Mouse (Mus musculus): ENCODE data around the gene Pcsk6. TPM values are rescaled to one million over a fixed set of nuclear protein-coding genes. Genes with fewer than 3 reads are reported as not detected.

The Pcsk6 gene
- total RNA-seq, 2 experiments from 2014 or later = 62.8 to 69.7 TPM

DNA sequence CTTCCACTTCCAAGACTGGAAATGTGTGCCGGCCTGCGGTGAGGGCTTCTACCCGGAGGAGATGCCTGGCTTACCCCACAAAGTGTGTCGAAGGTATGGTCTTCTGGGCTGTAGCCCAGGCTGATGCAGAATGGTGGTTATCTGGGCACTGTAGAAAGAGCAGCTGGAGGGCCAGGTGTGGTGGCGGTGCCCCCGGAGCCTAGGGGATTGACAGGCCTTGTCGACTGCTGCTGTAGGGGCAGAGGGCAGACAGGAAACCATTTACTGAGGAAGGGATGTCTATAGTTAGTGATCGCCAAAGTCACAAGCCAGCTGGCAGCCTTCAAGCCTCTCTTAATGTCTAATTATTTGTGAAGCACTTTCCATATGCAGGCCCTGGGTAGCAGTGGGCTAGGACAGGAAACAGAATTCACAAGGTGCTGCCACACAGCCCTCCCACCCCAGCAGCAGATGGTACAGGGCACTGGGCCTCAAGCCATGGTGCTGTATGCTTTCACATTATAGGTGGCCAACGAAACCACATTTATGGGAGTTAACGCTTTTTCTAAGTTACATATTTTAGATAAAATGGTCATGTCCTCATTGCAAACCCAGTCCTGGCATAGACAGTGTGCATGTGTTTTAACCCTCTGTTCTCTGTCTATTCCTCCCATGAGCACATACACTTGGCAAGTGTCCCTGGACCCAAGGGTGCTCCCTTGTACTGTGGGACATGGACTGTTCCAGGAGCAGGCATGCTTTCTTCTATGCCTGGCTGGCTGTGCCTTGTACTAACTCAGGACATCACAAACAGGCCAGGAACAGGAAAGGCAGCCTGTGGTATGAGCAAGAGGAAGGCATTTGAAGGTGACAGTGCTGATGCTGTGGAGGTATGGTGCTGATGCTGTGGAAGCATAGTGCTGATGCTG is 182.3 kb downstream of the Pcsk6 start, which contains the start of gene Gm45213:
Gene Gm45213 (plus strand): TSS at position 51 of the 908 bp plus-strand sequence.
- intact Hi-C loops (cut with DNase I) = no loop called here
- DNase-seq = no peak

DNA sequence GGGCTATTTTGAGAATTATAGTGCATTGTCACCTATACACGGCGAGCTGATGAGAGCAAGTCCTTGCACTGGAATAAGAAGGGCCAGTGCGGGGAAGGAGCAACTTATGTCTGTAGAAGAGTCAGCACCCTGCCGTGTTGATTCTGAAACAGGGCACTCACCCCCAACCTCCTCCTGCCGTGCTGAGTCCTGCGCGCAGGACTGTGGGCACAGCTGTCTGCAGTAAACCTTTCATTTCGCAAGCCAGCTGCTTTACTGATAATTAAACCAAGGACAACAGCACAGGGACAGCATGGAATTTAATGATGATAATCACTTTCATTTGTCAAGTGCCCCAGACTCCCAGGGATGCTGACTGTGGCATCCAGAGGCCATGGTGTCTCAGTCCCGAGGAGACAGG is 183.1 kb downstream of the Pcsk6 start:
- no peak for DNase-seq
- intact Hi-C loops (cut with DNase I) = no loop called here

DNA sequence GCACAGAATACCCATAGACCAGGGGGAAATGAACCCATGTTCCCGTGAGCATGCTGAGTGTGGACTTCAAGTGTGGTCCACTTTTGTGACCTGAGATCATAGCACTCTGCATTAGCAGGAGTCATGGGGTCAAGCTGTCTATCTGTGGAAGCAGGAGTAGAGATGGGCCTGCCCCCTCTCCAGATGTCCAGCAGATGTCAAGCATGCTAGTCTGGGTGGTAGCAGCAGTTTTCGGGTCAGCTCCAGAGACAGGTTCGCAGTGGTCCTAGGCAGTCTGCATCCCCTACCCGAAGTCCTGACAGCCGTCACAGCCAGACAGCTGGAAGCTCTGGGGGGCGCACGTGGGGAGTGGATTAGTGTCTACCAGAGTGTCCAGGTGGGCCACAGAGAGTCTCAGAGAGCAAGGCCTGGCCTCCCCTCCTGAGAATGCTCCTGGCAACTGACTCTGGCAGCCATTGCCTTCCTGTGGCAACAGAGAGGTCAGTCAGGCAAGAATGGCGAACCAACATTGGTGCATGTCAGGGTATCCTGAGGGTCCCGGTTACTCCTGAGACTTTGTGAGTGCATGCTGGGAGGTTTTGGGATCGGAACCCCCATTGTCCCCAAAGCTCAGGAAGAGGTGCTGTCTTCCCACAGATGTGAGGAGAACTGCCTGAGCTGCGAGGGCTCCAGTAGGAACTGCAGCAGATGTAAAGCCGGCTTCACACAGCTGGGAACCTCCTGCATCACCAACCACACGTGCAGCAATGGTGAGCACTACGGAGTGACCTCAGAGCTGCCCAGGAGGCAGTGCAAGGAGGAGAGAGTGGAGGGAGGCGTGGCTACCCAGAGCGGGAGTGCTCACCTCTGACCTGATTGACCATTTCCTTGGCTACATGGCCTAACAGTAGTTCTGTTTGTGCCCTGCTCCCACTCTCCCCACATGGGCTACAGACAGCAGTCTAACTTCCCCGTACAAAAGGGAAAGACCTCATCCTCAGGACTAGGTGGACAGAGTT is 185.7 kb downstream of the Pcsk6 start:
- DNase-seq = no peak
- intact Hi-C loops (cut with DNase I) = no loop called here

DNA sequence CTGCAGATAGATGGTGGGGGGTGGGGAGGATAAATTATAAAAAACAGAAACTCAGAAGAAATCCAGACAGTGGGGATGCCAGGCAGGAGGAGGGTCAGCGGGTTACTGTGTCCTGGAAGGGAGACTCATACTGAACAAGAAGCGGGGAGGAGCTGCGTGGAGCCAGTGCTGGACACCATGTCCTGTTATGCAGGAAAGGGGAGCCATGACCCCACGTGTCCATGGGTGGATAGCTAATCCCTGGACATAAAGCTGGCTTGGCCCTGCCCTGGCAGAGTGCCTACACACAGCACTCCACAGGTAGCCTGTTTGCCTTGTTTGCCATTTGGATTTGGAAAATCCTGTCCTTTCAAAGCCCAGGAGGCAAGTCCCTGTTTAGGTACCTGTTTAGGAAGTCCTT is 186.4 kb downstream of the Pcsk6 start:
- intact Hi-C loops (cut with DNase I) = no loop called here
- no peak for DNase-seq

DNA sequence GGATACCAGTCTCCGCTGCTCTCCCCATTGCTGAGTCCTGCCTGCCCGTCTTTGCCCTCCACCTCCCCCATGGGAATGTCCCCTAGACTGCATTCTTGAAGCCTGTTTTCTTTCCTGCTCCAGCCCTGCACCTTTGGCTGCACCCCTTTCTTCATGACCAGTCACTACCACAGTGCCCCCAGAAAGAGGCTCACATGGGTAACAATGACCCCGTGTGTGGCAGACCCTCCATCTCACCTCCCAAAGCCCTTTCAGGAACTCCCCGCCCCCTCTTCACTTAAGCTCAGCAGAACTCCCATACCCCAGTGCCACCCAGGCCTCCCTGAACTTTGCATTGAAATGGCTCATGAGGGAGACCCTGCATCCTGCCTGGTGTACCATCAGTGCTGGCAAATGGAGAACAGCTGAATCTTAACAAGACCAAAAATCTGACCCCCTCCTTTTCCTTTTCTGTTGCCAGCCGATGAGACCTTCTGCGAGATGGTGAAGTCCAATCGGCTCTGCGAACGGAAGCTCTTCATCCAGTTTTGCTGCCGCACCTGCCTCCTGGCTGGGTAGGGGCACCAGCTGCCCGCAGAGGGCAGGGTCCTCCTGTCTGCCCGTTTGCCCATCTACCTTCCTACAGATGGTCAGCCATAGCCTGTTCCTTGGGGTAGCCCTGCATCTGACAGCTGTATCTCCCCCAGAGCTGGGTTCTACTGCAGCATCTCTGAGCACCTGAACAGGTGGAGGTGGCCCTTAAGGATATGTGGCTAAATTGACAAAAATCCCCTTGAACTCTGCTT is 187.1 kb downstream of the Pcsk6 start:
- intact Hi-C loops (cut with DNase I) = no loop called here
- no peak for DNase-seq

DNA sequence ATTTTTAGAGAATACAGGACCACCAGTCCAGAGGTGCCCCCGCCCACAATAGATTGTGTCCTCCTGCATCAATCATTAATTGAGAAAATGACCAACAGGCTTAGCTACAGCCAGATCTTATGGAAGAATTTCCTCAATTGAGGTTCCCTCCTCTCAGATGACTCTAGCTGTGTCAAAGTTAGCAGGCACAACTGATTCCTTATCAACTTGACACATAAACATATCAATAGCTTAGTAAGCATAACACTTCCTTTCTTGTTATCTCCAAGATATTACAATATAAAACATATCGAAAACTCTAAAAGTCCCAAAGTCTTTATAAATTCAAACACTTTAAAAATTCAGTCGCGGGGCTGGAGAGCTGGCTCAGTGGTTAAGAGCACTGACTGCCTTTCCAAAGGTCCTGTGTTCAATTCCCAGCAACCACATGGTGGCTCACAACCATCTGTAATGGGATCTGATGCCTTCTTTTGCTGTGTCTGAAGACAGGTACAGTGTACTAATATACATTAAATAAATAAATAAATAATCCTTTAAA is 192.5 kb downstream of the Pcsk6 start:
- DNase-seq = no peak
- intact Hi-C loops (cut with DNase I) = loop anchor here (2.0 kb wide), 1 partner anchor 349 kb away; no protein-coding TSS in a partner anchor

DNA sequence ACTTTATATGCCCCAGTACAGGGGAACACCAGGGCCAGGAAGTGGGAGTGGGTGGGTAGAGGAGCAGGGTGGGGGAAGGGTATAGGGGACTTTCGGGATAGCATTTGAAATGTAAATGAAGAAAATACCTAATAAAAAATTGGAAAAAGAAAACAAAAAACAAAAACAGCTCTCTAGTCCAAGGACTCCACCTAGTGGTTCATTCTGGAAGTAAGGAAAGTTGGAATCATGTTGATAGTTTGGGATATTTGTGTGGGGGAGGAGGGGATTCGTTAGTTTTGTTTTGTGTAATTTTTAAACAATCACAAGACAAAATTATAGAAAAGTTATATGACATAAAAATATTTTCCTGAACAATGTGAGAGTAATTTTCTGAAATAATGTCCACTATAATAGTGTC is 193.8 kb downstream of the Pcsk6 start:
- DNase-seq = peak in 1 of 2 experiments; percentile 25
- intact Hi-C loops (cut with DNase I) = loop anchor here (2.0 to 5.0 kb wide), 3 partner anchors 193 to 351 kb away; partner anchors contain the start of gene Pcsk6

DNA sequence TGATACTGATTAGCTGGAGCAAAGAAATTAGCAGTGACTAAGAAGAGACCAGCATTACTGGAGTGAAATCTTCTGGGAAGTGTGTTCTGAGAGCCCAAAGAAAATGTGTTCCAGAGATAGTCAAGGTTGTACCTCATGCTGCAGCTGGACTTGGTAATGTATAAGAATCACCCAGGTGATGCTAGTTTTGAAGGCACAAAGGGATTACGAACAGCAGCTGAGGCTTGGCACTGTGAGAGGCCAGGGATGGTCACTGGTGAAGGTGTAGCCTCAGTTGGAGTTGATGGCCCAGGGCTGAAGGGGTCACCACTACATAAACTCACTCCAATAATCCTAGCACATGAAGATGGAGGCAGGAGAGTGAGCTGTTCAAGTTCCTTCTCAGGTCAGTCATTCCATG is 197.2 kb downstream of the Pcsk6 start, which contains the start of gene Snrpa1:
Gene Snrpa1 (plus strand): TSS at position 301 of the 400 bp plus-strand sequence.
- intact Hi-C loops (cut with DNase I) = loop anchor here (5.0 kb wide), 2 partner anchors 196 to 286 kb away; partner anchors contain the start of gene Pcsk6
- DNase-seq = no peak

DNA sequence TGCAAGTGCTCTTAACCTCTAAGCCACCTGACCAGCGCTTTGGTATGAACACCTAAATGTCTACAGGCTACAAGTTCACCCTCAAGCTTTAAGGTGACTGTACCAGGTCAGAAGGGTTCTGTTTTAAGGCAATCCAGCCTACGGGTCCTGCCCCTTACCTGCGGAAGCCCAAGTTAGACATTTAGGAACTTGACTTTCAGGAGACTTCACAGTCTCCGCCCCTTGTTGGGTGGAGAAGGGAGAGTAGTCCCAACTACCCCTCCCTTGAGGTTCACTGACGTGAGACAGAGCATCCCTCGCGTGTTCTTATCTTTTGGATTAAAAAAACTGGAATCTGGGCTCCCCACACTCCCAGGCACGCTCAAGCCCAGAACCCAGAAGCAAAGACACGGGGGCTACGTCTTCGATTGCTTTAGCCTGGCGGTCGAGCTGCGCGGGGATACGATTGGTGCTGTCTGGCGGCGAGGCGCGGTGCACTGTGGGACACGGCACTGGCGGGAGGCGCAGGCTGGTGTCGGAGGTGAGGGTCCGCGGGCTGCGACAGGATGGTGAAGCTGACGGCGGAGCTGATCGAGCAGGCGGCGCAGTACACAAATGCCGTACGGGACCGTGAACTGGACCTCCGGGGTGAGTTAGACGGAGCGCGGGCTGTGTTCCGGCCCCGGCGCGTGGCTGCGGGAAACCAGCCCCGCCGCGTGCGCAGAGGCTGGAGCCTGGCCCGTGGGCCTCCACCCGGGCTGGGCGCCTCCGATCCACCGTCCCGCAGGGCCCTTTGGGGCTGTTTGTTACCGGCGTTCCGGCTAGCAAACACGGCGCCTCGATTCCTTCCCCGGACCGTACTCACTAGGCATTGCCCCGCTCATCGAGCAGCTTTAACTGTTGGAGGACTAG is 198.8 kb downstream of the Pcsk6 start:
- intact Hi-C loops (cut with DNase I) = no loop called here
- DNase-seq = peak; percentile 88 to 91

DNA sequence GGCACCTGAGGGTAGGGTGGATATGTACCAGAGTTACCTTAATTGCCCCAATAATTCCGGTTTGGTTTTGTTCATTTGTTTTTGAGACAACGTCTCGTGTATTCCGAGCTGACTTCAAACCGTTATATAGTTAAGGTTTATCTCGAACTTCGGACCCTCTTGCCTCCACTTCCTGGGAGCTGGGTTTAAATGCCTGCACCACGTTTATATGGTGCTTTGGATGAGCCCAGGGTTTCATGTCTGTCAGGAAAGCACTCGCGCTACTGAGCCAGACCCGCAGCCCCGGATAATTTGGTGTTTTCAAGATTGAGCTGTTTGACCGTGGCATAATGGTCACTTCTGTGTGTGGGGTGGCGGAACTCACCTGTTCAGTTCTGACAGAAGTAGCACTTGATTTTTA is 199.5 kb downstream of the Pcsk6 start:
- intact Hi-C loops (cut with DNase I) = no loop called here
- no peak for DNase-seq

DNA sequence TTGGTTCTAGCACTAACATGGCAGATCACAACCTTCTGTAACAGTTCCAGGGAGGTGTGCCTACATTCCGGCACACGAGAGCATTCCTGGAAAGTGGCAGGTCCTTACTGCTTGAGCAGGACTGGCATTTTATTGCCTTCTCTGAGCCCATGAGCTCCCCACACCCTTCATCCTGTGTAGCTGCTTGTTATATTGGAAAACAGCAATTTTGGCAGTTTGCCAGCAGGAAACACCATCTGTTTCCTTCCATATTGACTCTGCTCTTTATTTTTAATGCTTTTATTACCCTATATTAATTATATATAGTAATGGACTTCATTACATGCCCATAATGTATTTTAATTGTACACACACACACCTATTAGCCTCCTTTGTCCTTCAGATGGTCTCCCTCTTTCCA is 214.9 kb downstream of the Pcsk6 start:
- intact Hi-C loops (cut with DNase I) = no loop called here
- DNase-seq = no peak

DNA sequence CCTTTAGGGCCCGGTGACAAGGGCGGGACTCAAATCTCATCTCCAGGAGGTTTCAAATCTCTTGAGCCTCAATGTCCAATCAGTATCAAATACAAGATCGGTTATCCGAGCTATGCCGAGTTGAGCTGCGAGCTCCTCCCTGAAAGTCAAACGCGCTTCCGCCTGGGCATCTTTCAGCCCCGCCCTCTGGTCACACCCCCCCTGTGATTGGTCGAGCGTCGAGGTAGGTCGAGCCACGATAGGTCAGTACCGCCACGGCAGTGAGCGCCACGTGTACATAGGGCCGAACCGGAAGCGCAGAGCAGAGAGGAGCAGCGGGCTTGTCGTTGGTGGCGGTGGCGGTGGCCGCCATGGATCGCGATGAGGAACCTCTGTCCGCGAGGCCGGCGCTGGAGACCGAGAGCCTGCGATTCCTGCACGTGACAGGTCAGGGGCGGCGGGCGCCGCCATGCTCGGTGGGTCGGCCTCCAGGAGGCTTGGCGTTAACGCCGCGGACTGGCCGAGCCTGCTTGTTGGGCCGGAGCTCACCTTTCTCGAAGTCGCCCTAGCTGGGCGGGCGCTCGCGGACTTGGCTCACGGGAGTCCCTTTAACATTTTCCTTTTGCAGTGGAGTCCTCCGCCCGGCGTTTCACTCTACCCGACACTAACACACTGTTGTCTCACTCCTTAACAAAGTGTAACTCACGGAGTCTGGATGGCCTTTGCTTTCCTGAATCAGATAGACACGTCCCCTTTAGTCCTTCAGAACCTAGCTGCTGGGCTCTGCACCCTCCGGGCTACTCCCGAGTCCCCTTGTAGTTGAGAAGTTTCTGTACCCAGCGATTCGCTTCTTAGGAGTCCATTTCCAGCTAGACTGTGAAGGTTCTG is 218.1 kb downstream of the Pcsk6 start, which contains the start of gene Selenos:
Gene Selenos (plus strand): TSS at position 286 of the 867 bp plus-strand sequence.
- DNase-seq = peak; percentile 92 to 94
- intact Hi-C loops (cut with DNase I) = no loop called here

DNA sequence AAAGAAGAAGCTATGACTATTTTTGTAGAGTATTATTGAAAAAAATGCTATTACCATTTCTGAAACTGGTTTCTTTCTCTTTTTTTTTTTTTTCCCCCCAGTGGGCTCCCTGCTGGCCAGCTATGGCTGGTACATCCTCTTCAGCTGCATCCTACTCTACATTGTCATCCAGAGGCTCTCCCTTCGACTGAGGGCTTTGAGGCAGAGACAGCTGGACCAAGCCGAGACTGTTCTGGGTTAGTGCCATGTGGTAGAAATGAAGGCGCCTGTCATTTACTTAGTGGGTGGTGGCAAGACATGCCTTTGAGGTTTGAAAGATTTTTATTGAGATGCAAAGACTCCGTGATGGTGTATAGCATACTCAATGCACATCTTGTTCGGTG is 218.7 kb downstream of the Pcsk6 start:
- intact Hi-C loops (cut with DNase I) = no loop called here
- DNase-seq = no peak

DNA sequence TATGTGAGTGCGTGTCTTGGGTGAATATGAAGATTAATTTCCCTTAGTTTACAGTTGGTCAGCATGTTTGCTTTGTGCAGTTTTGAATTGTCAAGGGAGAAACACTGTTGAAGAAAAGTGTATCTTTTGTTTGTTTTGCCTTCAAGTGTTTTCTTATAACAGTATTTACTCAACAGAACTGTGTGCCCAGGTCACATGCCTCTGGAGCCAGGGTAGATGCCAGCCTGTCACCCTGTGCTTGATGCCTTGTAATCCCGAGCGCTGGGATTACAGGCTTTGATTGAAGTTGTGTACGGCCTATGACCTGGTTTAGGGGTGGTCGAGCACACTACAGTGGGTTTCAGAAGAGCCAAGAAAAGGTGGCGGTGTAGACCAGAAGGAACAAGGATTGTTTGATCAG is 222.2 kb downstream of the Pcsk6 start:
- intact Hi-C loops (cut with DNase I) = no loop called here
- DNase-seq = no peak

DNA sequence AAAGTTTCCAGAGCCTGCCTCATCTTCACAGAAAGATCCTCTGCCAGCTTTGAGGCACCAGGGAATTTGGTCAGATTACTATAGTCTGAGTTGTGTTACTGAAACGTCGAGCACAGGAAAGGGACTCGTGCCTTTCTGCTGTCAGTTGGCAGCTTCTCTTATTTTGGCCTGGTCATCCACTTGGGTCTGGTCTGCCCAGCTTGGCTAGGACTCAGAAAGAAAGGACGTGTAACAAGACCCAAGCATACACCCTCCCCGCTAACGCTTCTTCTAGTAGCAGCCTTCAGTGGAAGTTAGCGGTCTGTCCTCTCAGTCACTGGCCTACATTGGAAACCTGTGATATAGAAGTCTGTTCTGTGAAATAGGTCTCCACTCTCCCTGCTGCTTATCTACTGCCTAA is 223.0 kb downstream of the Pcsk6 start:
- intact Hi-C loops (cut with DNase I) = no loop called here
- DNase-seq = no peak

DNA sequence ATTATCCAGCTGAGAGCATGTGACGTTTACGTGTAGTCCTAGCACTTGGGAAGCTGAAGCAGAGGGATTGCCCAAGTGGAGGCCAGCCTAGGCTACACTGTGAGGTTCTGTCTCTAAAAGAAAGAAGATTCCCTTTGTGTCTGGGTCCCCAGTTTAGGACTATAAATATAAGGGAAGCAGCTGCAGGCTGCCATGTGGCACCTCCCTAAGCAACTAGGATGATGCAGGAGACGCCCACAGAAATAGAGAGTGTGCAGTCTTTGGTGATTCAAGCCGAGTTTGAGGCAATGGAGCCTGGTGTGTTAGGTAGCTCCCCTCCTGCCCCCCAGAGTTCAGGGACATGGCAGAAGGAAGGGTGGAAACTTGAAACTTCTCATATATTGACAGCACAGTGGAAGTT is 226.1 kb downstream of the Pcsk6 start:
- intact Hi-C loops (cut with DNase I) = no loop called here
- DNase-seq = no peak

DNA sequence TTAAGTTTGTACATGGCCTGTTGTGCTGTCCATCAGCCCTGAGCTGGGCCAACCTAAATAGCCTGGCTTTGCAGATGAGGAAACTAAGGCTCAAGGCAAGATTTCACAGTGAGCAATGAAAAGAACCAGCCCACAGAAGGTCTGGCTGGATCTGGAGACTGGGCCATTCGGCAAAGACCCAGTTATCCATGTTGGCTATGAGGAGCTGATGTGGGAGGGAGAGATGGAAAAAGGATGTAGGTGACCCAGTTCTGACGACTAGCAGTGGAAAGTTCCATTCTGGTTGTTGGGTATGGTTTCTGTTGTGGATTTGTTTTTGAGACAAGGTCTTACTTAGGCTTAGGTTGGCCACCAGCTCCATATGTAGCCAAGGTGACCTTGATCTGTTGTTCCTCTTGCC is 226.5 kb downstream of the Pcsk6 start:
- DNase-seq = no peak
- intact Hi-C loops (cut with DNase I) = no loop called here
